Mouse (Mus musculus) ES-Bruce4 (cell line): ENCODE data around the gene Aim2.

ENCODE experiments used
- CTCF ChIP-seq: IDR thresholded peaks from one replicate; pipeline ENCODE4 v1.8.1; 2011; ENCODE audit warnings: low read depth, low read length
- EP300 ChIP-seq: IDR thresholded peaks from 2 replicates; pipeline ENCODE4 v1.6.1; 2011; ENCODE audit warnings: low read depth, low read length; ENCODE audit not compliant: insufficient read depth
- POLR2A ChIP-seq: IDR thresholded peaks from one replicate; pipeline ENCODE4 v1.8.1; 2011; ENCODE audit warnings: low read length; ENCODE audit not compliant: insufficient read depth

DNA sequence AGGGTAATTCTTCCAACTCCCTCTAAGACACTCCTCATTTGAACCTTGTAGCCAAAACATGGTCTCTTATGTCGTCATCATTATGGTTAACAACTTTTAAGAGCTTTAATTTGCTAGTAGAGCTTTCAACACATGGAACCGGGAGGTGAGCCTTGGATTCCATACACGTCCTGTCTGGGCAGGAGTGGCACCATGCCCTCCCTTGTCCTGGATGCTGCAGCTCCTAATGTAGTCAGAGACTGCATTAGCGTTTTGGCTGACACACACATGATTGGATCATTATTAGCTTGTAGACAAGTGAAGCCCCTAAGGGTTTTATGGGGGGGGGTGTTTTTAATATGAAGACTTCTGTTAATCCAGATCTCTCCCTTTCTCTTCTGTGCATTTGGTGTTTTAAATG, 25.7 kb upstream of the Aim2 start:
- TF ChIP-seq CTCF: no peak
- TF ChIP-seq POLR2A: no peak
- TF ChIP-seq EP300: no peak
